Mouse (Mus musculus): ENCODE results near the gene Mrps21.
"Not testable (repeated sequence)": the region's sequence is repeated elsewhere in the genome, so short reads cannot be mapped to it uniquely, and the experiment has no call there.

Mrps21 gene

DNA sequence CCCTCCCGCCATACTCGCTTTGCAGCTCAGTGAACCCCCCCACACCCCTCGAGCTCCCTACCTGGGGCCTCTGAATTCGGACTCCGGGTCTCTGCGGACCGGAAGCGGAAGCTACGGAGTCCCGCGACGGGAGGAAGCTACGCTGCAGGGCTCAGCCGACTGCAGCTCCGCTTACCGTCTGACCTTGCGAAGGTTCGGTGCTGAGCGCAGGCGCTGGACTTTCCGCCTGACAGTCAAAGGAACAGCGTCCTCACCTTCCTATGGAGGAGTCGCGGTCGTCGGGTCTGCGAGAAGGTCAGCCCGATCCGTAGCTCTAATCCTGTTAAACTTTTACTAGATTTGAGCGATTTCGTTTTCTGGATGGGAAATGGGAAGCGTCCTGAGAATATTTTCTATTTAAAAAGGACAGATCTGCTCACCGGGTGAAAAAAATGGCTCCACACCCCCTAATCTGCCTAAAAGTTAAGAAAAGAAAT lies at the start of gene Mrps21:
TSS of gene Mrps21 (minus strand) at position 128 of the 476 bp plus-strand sequence.
- DNase-seq: peak; percentile 89 to 92

DNA sequence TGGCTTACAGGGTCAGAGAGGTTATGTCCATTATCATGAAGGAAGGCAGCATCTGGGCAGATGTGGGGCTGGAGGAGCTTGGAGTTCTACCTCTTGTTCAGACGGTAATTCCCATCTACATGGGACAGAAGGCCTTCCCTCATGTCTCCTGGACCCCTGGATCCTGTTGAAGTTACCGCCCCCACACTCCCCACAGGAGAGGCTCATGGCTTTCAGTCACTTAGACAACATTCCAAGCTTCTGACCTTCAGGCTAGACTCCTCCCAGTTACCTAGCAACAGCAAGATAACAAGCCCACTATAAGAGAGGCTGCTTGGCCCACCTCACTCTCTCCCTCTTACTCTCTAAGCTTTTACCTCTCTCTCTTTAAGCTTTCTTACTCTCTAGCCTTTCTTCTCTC lies 49.2 kb upstream of the Mrps21 start:
- not testable (repeated sequence) for DNase-seq

DNA sequence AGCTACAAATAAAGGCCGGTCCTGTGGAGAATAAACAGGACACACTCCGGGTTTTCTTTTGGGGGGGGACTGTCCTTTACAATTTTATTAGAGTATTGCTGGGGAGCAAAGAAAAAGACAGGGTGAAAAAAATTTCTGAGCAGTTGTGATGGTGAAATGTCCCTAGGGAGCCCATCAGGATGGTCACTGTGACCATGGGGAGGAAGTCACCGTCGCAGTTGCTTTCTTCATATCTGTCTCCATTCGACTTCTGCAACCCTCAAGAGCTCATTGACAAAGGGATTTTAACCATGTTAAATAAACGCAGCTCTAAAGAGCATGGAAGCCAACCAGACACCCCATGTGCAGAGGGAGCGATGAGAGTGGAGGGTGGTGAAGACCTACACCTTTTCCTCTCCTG lies 45.4 kb upstream of the Mrps21 start:
- DNase-seq: no peak

DNA sequence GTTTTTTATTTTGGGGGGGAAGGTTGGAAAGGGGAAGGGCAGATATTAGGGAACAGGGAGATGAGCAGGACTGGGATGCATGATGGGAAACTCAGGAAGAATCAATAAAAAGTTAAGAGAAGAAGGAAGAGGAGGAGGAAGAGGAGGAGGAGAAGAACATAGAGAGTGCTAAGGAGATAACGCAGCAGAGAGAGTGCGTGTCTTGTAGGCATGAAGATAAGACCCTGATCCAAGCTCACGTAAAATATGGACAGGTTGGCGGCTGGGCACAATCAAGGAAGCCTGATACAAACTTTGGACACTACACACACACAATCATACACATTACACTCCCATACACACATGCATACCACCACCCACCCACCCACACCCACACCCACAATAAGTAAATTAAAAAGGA lies 43.4 kb upstream of the Mrps21 start:
- DNase-seq: no peak

DNA sequence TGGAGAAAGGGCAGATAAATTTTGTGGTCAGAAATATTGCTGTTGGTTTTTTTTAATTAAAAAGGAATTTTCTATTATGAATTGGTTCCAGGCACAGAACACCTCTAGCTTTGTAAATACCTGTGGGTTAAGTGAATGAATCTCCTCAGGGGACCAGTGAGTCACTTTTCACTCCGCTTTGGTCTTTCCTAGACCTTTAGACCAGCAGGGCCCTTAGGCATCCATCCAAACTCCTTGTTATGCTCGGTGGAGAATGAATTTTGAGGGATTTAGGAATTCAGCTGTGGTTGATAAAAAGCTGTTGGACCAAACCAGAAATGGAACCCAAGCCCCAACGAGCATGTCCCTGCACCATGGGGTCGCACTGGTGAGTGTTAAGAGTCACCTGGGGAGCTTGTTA lies 36.3 kb upstream of the Mrps21 start:
- DNase-seq: no peak

DNA sequence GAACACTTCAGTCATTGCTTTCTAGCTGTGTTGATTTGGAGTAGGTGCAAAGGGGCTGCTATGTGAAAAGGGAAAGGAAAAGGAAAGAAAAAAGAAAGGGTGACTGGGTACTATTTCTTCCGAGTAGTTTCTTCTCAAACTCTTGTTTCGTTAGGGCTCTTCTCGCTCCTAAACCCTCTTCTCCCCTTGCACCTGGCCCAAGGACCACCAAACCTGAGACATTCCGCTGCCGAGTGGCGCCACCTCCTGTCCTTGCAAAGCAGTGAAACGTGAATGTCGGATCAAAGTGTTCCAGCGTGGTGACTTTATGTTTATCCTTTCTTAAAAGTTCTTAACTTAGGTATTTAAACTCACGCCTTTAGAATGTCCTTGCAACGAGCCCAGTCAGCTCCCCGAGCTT lies 35.5 kb upstream of the Mrps21 start:
- peak; percentile 47 to 69 for DNase-seq

DNA sequence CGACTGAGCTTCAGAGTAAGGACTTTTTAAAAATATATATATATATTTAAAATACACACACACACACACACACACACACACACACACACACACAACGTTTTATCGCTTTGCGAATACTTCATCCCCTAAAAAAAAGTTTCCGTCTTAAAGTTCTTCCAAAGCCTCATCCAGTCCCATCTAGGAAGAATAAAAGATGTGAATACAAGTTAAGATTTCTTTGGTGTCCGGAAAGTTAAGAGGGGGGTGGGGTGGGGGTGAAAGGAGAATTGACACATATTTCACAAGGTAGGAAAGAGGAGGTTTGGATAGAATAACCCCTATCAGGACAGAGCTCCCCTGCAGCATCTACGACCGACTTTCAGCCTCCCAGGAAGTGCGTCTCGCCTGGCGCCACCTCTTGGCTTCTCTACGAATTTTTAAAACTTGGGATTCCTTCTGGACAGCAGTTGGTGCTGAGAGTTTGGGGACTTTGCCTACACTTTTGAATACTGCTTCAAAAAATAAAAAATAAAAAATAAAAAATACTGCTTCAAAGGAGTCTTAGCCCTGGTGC lies 34.7 kb upstream of the Mrps21 start:
- DNase-seq: peak; percentile 42 to 61

DNA sequence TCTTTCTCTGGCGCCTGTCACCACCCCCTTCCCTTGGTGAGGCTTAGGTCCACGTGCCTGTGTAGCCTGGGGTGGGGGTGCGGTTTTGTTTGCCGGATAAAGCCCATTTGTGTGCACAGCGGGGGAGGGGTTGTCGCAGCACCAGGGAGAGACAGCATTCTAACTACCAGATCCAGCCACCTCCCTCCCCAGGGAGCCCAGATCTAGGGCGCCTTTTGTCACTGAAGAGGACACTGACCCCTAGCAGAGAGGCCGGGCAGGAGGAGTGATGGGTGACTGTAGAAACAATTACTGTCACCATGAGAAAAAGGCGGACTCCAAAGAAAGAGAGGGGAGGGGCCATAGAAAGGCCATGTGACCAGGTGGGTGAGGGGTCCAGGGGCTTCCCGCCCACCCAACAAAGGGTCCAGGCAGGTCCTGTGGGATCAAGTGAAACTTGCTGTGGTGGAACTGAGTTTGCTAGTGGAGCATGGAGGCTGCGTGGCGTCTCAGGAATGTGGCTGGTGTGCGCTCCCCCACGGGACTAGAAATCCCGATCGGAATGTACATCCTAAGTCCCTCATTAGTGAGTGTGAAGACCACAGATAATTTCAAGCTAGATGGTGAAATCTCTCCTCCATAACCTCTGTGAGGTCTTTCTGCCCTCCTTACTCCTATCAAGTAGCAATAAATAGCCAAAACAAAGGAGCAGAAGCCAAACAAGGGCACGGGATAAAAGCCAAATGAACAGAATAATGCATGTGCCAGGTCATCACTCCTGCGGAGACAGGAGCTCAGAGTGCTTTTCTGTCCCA lies 34.0 kb upstream of the Mrps21 start:
- DNase-seq: peak in 1 of 2 experiments; percentile 58

DNA sequence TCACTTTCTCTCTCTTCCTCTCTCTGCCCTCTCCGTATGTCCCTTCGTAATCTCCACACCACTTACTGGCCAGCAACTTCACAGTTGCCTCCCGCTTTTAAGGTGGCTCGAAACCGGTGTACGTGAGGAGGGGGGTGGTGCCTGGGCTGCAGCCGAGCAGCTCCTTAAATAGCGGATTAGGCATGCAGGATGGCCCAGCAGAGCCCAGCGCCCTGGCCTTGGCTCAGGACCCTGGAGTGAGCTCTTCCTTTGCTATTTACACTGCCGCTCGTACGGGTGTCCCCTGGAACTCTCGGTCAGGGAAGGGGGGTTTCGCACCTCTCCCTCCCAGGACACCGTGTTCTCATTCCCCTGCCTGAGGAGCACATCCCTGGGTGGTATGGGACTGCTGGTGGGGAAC lies 33.2 kb upstream of the Mrps21 start, which contains the start of gene Car14:
TSS of gene Car14 (minus strand) at position 124 of the 400 bp plus-strand sequence.
- peak in 1 of 2 experiments; percentile 29 for DNase-seq

DNA sequence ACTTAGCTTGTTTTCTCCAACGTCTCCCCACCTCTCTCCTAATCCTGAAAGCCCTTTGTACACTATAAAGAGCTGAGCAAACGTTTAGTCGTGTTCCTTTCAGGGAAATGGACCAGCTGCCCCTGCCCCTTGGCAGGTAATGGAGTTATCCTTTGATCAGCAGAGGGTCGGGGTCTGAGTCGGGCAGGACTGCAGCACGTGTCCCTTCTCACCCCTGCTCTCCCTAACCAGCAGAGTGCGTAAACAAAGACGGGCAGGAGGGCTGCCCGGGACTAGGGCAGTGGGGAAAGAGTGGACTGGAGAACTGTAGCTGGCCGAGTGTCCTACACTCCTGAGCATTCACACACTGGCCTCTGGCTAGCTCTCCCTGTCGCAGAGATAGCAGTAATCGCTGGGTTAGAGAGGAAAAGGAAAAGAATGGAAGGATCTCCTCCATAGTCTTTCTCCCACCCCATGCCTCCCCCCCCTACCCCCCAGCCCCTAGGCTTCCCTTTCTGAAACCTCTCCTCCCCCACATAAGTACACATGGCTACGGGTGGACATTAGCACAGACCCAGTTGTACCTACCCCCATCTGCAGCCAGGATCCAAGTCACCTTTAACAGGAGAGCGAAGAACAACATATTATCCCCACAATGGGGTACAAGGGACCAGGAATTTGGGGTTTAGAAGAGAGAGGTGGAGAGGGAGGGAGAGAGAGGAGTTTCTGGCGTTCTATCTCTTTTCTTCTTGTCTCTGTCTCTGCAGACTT lies 32.6 kb upstream of the Mrps21 start:
- no peak for DNase-seq

DNA sequence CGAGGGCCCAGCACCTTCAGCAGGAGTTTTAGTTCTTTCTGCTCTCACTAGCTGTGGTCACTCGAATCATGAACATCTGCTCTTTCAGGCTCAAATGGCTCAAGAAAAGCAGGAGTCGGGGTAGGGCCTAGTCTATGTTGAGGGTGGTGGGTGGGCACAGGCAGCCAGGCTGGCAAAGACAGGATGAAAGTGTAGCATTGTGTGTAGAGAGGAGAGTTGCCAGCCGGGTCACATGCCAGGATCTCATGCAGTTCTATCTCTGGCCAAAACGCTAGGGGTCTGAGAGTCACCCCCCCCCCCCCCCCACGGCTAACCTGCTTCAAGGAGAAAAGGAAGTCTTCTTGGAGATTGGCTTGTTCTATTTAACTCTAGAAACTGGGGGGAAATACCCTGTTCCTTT lies 31.3 kb upstream of the Mrps21 start:
- DNase-seq: no peak

DNA sequence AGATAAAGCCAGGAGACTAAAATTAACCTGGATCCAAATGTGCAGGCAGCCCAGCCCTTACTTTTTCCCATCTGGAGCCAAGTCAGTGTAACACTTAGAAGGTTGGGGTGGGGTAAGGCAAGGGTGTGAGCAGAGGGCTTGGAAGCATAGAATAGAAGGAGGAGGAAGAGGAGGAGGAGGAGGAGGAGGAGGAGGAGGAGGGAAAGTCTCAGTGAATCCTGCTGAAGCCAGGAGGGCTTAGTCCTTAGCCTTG lies 31.0 kb upstream of the Mrps21 start:
- DNase-seq: no peak

DNA sequence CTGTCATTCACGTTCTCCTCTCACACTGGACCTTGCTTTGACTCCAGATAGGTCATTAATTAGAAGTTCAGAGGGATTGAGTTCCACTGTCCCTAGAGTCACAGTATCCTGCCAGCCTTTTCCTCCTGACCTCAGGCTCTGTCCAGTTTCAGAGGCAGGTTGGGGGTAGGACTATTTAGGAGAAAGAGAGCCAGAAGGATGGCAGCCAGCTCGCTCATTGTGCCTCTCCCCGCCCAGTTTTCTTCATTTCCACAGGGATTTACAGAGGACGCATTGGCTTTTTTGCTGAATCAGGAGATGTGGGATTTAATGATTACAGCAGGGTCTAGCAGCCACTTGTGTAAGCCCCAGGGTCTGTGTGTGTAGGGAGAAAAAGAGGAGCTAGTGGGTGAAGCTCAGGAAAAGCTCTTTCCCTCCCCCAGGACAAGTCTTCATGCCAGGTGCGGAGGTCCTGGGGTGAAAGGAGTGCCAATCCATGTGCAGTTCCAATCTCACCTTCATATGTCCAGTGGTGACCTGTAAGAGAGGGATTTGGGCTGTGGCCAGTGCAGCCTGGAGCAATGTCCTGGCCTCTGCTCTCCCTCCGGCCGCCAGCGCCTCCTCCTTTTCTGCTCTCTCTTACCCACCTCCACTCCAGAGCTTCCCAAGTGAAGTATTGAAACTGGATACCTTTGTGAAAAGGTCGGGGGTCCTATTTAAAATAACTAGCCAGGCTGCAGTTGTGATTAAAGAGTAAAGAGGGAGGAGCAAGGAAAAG lies 30.5 kb upstream of the Mrps21 start:
- DNase-seq: no peak

DNA sequence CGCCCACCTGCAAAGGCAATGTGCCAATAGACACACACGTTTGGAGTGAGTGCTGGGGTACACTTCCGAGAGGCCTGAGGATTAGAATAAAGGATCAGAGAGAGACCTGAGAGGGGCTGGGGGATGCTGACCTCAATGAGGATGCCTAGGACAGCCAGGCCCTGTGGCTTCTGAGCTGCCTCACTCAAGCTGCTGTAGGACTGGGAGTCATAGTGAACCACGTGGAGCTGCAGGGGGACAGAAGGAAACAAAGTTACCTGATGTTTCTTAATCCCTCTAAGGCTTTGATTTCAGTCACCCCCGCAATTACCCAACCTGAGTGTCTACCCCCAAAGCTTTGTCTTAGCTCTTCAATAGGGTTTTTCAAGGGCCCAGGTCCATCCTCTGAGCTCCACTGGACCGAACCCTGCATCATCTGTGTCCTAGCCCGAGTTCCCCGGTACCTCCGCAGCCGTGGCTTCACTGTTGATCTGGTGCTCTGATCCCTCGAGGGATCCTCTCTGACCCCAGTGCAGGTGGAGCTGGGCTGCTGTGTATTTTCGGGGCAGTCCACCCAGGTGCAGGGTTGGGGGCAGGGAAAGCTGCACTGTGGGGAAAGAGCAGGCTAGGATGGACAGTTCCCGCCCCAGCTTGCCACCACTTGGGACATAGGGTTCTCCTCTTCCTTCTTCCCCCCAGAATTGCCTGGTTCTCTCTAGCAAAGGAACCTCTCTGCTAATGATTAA lies 28.6 kb upstream of the Mrps21 start:
- DNase-seq: no peak

DNA sequence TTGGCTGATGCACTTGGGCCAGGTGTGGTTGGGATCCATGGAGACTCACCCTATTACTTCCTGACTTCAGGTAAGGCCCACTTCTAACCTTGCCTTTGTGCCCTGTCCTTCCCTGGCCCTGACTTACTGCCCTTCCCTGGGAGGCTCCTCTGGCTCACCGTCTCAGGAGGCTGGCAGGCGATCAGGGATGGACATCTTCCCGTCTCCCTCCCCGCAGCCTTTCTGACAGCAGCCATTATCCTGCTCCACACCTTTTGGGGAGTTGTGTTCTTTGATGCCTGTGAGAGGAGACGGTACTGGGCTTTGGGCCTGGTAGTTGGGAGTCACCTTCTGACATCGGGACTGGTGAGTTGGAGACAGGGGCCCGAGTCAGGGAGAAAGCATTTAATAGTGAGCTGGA lies 24.2 kb upstream of the Mrps21 start:
- not testable (repeated sequence) for DNase-seq

DNA sequence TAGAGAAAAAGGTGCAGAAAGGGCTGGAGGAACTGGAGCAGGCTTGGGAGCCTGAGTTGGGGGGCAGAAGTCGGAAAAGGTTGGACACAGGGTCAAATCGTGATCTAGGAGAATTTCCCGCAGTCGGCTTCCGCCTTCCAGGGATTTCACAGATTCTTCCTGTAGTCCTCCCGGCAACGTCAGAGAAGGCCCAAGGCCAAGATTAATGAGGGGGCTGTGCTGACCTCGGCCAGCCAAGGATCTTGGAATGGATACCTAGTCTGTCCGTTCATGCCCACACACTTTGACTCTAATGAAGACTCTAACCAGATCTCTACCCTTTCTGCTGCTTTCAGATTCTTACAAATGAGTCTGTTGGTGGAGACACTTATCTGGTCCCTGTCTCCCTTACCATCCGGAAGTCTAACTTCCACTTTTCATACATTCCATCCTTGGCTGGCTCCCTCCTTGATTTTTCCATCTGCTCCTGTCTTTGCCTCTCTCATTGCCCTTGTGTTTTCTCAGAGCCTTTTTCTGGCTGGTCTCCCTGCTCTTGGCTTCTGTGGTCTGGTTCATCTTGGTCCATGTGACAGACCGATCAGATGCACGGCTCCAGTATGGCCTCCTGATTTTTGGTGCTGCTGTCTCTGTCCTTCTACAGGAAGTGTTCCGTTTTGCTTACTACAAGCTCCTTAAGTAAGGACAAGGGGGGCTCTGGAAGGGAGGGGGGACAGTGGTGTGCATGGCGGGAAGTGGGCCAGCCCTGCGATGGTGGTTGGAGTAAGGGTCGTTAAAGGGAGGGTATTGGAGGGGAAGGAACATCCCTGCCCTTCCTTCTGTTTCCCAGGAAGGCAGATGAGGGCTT lies 23.2 kb upstream of the Mrps21 start:
- DNase-seq: peak; percentile 61 to 65

DNA sequence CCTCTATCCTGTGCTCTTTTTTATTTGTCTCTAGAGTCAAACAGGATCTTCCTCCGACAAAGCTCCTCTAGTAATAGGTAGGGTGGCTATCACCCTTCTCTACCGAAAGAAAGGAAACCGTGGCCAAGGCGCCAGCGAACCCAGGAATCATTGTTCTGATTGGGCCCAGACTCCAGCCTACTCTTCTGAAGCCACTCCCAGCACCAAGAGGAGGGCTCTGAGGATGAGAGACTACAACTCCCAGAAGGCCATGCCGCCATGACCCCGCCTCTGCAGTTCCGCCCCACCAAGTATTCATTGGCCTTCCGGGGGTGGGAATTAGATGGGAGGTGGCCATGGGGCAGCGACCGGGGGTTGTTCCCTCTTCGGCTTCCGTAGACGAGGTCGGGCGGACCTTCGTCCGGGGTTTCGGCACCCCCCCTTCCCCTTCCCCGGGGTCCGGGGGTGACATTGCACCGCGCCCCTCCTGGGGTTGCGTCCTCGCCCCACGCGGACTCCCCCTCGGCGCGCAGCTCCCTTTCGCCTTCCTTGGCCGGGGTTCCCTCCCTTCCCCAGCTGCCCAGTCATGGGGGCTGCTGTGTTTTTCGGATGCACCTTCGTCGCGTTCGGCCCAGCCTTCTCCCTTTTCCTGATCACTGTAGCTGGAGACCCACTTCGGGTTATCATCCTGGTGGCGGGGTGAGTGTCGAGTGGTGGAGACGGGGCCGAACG lies 22.4 kb upstream of the Mrps21 start, which contains the start of gene Aph1a:
TSS of gene Aph1a (plus strand) at position 364 of the 711 bp plus-strand sequence.
- DNase-seq: peak; percentile 95 to 96

DNA sequence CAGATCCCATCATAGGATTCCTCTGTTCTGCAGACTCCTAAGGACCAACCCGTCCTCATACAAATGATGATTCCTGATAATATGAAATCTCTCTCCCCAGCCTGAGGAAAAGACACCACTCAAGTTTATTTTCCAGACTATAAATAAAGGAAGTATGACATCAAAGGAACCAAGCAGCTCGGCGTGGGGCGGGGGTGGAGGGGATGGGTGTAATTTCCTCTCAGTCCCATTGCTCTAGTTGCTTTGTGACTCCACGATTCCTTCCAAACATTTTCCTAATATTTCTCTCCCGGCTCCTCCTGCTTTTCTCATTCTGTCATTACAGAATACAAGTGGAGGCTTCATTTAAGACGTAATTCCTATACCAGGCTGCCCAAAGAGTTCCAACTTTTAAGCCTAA lies 21.8 kb upstream of the Mrps21 start:
- no peak for DNase-seq

DNA sequence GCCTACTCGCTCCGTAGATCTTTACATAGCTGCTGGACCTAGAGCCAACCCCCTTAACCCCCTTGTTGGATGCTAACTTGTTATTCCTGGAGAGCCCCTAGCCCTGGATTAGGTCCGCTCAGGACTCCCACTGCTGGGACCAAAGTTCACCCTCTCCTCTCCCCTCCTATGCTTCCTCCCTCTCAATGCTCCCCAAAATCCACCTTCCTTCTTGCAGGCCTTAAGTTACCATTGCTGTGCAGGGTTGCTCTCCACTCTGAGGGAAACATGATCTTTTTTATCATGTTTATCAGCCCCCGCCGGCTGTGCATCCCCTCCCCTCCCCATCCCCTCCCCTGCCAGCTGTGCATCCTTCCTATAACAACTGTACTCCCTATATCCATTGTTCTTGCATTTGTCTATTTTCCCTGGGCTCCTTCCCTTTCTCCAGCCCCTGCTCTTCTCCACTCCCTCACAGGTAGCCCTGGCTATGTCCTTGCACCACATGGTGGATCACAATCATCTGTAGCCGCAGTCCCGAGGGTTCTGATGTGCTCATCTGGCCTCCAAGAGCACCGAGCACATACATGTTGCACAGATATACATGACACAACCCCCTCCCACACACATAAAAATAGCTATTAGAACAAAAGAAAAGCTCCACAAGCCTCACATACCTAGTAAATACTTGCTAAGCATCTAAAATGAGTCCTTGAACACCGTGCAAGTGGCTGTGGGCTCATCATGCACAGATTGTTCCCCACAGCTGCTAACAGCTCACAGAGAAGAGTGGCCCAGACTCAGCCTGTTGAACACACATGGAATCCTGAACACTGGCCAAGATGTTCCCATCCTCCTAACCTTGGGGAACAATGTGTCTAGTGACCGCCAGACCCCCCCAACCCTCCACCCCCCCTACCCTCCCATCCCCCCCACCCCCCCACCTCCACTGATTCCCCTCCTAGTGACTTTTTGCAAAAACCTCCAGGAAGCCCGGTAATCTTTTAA lies 21.0 kb upstream of the Mrps21 start:
- no peak for DNase-seq

All from cerebellum, postnatal 25 days (tissue).